Mouse (Mus musculus): Measurements from ENCODE around the gene Elovl2. TPM values are rescaled to one million over a fixed set of nuclear protein-coding genes. Genes with fewer than 3 reads are reported as not detected.
"Not testable (repeated sequence)": the region's sequence is repeated elsewhere in the genome, so short reads cannot be mapped to it uniquely, and the experiment has no call there.

The Elovl2 gene
- 0.25 and 2.3 TPM in 2 replicates for polyA plus RNA-seq (2011; ENCODE audit: insufficient read depth, insufficient read length, low replicate concordance, missing spikeins)

GRCm38 (mm10) chr13:41220304-41220834 lies at the start of gene Elovl2:
Elovl2 (minus strand) TSS chr13:41220405.
- Histone ChIP-seq H3K4me1 (ENCODE audit: control insufficient read depth, insufficient read depth, low read length) (no peaks in the 10 kb centered on the region), H3K4me3 (replicated peaks; ENCODE audit: control insufficient read depth, low read depth, low read length) (no peak within 1 kb of the TSS), H3K27ac (ENCODE audit: control insufficient read depth, insufficient read depth, low read depth, low read length, poor library complexity) (no peak within 1 kb of the TSS)
- TF ChIP-seq CTCF (IDR thresholded peaks at IDR 0.05; ENCODE audit: control insufficient read depth, insufficient read depth, low read length) (peak; percentile 25; the same call in 1 of the 2 replicates), POLR2A (IDR thresholded peaks at IDR 0.05; ENCODE audit: borderline replicate concordance, control insufficient read depth, low read depth, low read length) (no peak)
- WGBS = 6% methylated on average over 60 of the region's 77 CpGs

- TF ChIP-seq POLR2A (IDR thresholded peaks at IDR 0.05; ENCODE audit: borderline replicate concordance, control insufficient read depth, low read depth, low read length) = no peak
- no peak for TF ChIP-seq CTCF (IDR thresholded peaks at IDR 0.05; ENCODE audit: control insufficient read depth, insufficient read depth, low read length)
- Histone ChIP-seq H3K27ac (ENCODE audit: control insufficient read depth, insufficient read depth, low read depth, low read length, poor library complexity) (no peak overlapping the region), H3K4me1 (ENCODE audit: control insufficient read depth, insufficient read depth, low read length) (no peaks in the 10 kb centered on the region), H3K4me3 (replicated peaks; ENCODE audit: control insufficient read depth, low read depth, low read length) (no peak overlapping the region)
- 82% methylated on average over 7 of the region's 7 CpGs for WGBS
Measured at GRCm38 (mm10) chr13:41267827-41268408, 47.7 kb upstream of the Elovl2 start.

GRCm38 (mm10) chr13:41263304-41264006 lies 43.2 kb upstream of the Elovl2 start:
- no peak overlapping the region for H3K4me3 ChIP-seq (replicated peaks; ENCODE audit: control insufficient read depth, low read depth, low read length)
- H3K27ac ChIP-seq (ENCODE audit: control insufficient read depth, insufficient read depth, low read depth, low read length, poor library complexity) = no peak overlapping the region
- 42% methylated on average over 5 of the region's 5 CpGs for WGBS
- TF ChIP-seq CTCF (IDR thresholded peaks at IDR 0.05; ENCODE audit: control insufficient read depth, insufficient read depth, low read length) (no peak), POLR2A (IDR thresholded peaks at IDR 0.05; ENCODE audit: borderline replicate concordance, control insufficient read depth, low read depth, low read length) (no peak)
- no peaks in the 10 kb centered on the region for H3K4me1 ChIP-seq (ENCODE audit: control insufficient read depth, insufficient read depth, low read length)

GRCm38 (mm10) chr13:41261617-41262016 lies 41.4 kb upstream of the Elovl2 start:
- H3K4me1 ChIP-seq (ENCODE audit: control insufficient read depth, insufficient read depth, low read length); H3K4me3 ChIP-seq (replicated peaks; ENCODE audit: control insufficient read depth, low read depth, low read length); H3K27ac ChIP-seq (ENCODE audit: control insufficient read depth, insufficient read depth, low read depth, low read length, poor library complexity): not testable (repeated sequence)
- WGBS = 86% methylated on average over 8 of the region's 8 CpGs

- Histone ChIP-seq H3K4me1 (ENCODE audit: control insufficient read depth, insufficient read depth, low read length) (no peaks in the 10 kb centered on the region), H3K27ac (ENCODE audit: control insufficient read depth, insufficient read depth, low read depth, low read length, poor library complexity) (no peak overlapping the region), H3K4me3 (replicated peaks; ENCODE audit: control insufficient read depth, low read depth, low read length) (no peak overlapping the region)
- no peak for TF ChIP-seq POLR2A (IDR thresholded peaks at IDR 0.05; ENCODE audit: borderline replicate concordance, control insufficient read depth, low read depth, low read length)
- TF ChIP-seq CTCF (IDR thresholded peaks at IDR 0.05; ENCODE audit: control insufficient read depth, insufficient read depth, low read length) = no peak
- 80% methylated on average over 4 of the region's 4 CpGs for WGBS
Measured at GRCm38 (mm10) chr13:41257851-41258250, 37.6 kb upstream of the Elovl2 start.

- Histone ChIP-seq H3K4me3 (replicated peaks; ENCODE audit: control insufficient read depth, low read depth, low read length) (no peak overlapping the region), H3K4me1 (ENCODE audit: control insufficient read depth, insufficient read depth, low read length) (no peaks in the 10 kb centered on the region), H3K27ac (ENCODE audit: control insufficient read depth, insufficient read depth, low read depth, low read length, poor library complexity) (no peak overlapping the region)
- TF ChIP-seq CTCF (IDR thresholded peaks at IDR 0.05; ENCODE audit: control insufficient read depth, insufficient read depth, low read length) (no peak), POLR2A (IDR thresholded peaks at IDR 0.05; ENCODE audit: borderline replicate concordance, control insufficient read depth, low read depth, low read length) (no peak)
- 62% methylated on average over 3 of the region's 3 CpGs for WGBS
Measured at GRCm38 (mm10) chr13:41256962-41257361, 36.8 kb upstream of the Elovl2 start.

- TF ChIP-seq CTCF (IDR thresholded peaks at IDR 0.05; ENCODE audit: control insufficient read depth, insufficient read depth, low read length) (no peak), POLR2A (IDR thresholded peaks at IDR 0.05; ENCODE audit: borderline replicate concordance, control insufficient read depth, low read depth, low read length) (no peak)
- no peak overlapping the region for H3K4me3 ChIP-seq (replicated peaks; ENCODE audit: control insufficient read depth, low read depth, low read length)
- no peak overlapping the region for H3K27ac ChIP-seq (ENCODE audit: control insufficient read depth, insufficient read depth, low read depth, low read length, poor library complexity)
- no peaks in the 10 kb centered on the region for H3K4me1 ChIP-seq (ENCODE audit: control insufficient read depth, insufficient read depth, low read length)
- whole genome bisulfite sequencing = 82% methylated on average over 5 of the region's 5 CpGs
Measured at GRCm38 (mm10) chr13:41256126-41256525, 35.9 kb upstream of the Elovl2 start.

GRCm38 (mm10) chr13:41252736-41253135 lies 32.5 kb upstream of the Elovl2 start:
- H3K4me3 ChIP-seq (replicated peaks; ENCODE audit: control insufficient read depth, low read depth, low read length) = no peak overlapping the region
- 88% methylated on average over 7 of the region's 7 CpGs for WGBS
- no peak overlapping the region for H3K27ac ChIP-seq (ENCODE audit: control insufficient read depth, insufficient read depth, low read depth, low read length, poor library complexity)
- peaks cover 1% of the 10 kb centered on the region; the same call in 1 of the 2 replicates for H3K4me1 ChIP-seq (ENCODE audit: control insufficient read depth, insufficient read depth, low read length)
- TF ChIP-seq CTCF (IDR thresholded peaks at IDR 0.05; ENCODE audit: control insufficient read depth, insufficient read depth, low read length) = no peak
- TF ChIP-seq POLR2A (IDR thresholded peaks at IDR 0.05; ENCODE audit: borderline replicate concordance, control insufficient read depth, low read depth, low read length) = no peak
